Mouse (Mus musculus): ENCODE measurements around the gene Tenm3.

Tenm3 gene

DNA sequence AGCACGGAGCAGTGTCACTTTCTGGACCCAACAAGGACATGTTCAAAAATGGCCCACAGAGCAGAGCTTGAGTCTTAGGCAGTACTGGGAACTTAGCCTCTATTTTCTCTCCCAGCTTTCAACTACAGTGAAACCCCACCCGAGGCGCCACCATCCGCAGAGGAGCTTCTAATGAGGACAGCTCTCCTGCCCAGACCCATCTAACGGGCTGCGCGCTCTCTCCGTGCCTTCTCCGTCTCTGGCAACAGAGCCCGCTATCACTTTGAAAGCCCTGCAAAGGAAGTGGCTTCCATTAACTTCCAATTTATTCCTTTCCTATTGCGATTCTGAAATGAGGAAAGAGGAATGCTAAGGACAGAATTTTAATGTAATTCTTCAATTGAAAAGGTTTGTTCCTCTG is 569.2 kb downstream of the Tenm3 start:
- no peak for DNase-seq (ENCODE audit: low read depth)

GRCm38 (mm10) chr8:48268638-48269037 is 575.1 kb downstream of the Tenm3 start:
- no peak for DNase-seq (ENCODE audit: low read depth)

DNA sequence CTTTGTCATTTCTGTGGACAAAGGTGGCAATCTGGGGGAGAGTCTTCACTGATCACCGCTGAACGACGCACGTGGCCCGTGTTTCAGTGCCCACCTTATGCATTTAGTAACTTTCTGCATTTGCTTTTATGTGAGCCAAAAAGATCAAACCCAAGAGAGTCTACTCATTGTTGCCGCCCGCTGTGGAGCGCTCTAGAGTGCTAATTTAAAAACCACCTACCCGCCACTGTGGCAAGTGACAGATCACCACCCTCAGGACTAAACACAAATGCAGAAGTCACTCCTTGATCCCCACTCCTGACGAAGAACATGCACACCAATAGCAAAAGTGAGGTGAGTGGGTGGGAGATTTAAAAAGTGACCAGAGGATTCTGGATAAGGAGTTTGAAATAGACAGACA is 583.5 kb downstream of the Tenm3 start:
- no peak for DNase-seq (ENCODE audit: low read depth)

DNA sequence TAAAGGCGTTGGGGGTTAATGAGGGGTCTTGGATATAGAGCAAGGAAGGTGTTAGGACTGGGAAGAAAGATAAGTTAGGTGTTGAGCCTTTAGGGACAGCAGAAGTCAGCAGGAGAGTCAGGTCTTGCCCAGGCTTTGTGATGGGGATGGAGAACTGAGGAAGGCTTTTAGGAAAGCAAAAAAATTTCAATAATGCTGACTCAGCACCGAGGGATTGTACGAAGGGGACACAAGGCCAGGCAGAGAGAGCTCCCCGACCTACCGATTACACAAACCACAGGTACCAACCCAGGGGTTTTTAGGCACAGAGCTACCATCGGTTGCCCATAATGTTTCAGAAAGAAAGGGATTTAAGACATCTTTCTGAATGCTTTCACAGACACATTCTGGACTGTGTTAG is 583.9 kb downstream of the Tenm3 start:
- DNase-seq (ENCODE audit: low read depth): no peak

DNA sequence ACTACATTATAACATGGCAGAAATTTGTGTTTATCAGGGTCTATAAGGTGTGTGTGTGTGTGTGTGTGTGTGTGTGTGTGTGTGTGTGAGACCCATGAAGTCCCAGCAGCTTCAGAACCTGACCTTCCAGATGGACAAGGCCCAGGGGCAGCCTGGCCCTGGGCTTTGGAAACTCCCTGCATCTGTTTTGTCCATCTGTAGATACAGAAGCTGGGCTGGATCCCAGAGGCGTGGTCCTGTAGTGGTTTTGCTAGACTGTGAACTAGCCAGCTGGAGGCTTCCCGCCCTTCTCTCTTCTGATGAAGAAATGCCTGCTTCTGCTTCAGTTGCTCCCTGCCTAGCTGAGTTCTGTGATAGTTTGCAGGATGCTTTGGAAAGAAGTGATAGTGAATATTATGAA is 599.9 kb downstream of the Tenm3 start:
- no peak for DNase-seq (ENCODE audit: low read depth)

DNA sequence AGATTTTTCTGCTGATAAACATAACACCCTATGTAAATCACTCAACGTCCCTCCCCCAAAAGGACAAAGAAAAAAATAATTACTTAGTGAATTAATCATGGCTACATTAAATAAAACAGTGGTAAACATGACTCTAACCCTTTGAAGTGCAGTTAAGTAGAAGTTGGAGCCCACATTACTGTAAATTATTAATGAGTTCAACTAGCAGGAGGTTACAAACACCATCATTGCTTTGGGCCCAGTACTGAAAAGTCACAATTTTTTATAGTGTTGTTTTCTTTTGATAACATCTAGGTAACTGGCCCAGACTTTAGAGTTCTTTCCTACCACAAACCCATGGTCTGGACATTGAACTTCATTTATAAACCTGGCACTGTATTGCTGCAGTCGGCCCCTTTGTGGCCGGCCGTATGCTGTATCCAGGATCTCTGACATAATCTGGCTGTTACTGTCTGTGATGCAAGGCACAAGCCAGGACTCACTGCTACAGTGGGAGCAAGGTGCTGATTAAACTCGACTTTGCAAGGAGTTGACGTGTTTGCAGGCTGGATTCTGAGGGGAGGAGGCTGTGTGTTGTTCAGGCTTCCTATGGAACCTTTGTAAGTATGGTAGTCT is 602.7 kb downstream of the Tenm3 start:
- no peak for DNase-seq (ENCODE audit: low read depth)

- DNase-seq (ENCODE audit: low read depth): no peak
These were observed 606.8 kb downstream of the Tenm3 start for GRCm38 (mm10) chr8:48236968-48237367.

GRCm38 (mm10) chr8:48232927-48233326 is 610.8 kb downstream of the Tenm3 start:
- DNase-seq (ENCODE audit: low read depth): no peak

GRCm38 (mm10) chr8:48231882-48232281 is 611.9 kb downstream of the Tenm3 start:
- DNase-seq (ENCODE audit: low read depth): no peak

GRCm38 (mm10) chr8:48231389-48231788 is 612.4 kb downstream of the Tenm3 start:
- DNase-seq (ENCODE audit: low read depth): no peak

- no peak for DNase-seq (ENCODE audit: low read depth)
These were observed 615.1 kb downstream of the Tenm3 start for GRCm38 (mm10) chr8:48228676-48229075.

- DNase-seq (ENCODE audit: low read depth): no peak
These were observed 619.0 kb downstream of the Tenm3 start for GRCm38 (mm10) chr8:48224753-48225152.

GRCm38 (mm10) chr8:48222429-48222769 is 621.4 kb downstream of the Tenm3 start:
- DNase-seq (ENCODE audit: low read depth): peak; percentile 16

DNA sequence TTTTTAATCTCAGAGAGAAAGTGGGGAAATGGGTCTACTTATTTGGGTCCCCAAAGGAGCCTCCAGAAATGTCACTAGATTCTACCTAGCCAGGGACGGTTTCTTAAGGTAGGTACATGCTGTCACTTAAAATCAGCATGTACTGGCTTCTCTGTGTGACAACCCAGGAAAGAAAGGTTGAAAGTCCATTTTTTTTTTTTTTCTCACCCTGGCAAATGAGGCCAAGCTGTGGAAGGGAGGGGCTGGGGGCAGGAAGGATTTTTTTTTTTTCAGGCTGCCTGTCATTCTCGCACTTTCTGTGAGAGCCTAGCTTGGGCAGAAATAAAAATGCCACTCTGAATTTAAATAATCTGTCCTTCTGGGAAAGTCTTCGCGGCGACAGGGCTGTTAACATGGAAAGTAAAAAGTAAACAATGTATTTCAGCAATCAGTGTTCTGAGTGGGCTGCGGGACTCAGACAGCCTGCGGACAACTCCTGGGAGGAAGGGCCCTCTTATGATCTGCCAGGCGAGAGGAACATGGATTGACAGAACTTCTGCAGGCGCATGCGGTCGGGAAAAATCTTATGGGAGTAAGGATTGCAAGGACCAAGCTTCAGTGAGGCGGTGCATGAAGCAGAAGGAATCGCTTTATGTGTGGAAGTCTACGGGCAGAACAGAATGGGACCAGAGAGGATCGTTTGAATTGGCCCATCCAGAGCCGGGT is 621.9 kb downstream of the Tenm3 start:
- DNase-seq (ENCODE audit: low read depth): no peak

GRCm38 (mm10) chr8:48221304-48221703 is 622.4 kb downstream of the Tenm3 start:
- no peak for DNase-seq (ENCODE audit: low read depth)

GRCm38 (mm10) chr8:48220529-48221181 is 623.1 kb downstream of the Tenm3 start:
- DNase-seq (ENCODE audit: low read depth): no peak

GRCm38 (mm10) chr8:48215071-48215501 is 628.7 kb downstream of the Tenm3 start:
- no peak for DNase-seq (ENCODE audit: low read depth)

DNA sequence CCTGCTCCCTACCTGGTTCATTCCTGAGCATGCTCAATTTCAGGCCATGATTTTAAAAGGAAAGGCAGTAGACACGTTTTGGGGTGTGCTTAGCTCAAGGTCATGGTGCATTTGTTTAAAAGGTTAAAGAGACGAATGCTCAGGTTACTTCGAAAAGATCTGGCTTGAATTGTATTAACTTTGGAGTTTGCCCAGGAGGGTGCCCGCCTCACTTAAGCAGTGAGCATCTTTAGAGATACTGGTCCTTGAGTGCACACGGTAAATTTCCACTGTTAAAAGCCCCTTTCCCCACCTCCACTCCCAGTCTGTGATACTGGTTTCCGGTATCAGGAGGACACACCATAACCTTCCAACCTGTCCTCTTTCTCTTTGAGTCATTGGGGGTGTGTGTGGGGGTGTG is 629.4 kb downstream of the Tenm3 start:
- DNase-seq (ENCODE audit: low read depth): no peak

DNA sequence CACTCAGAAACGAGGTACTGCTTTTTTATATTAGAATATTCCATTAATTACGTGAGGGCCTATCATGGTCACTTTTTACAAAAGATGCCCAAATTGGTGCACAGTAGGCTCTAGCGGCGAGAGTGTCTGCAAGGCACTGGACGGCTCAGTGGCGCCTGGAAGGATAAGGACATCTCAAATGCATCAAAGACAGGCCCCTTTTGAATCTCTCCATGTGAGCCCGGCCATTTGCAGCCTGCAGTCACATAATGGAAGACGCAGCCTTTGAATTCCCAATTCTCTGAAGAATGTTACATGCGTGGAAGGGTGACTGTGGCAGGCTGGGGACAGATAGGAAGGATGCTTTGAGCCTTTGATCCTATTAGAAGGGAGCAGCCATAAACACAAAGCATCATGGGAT is 631.8 kb downstream of the Tenm3 start:
- no peak for DNase-seq (ENCODE audit: low read depth)

DNA sequence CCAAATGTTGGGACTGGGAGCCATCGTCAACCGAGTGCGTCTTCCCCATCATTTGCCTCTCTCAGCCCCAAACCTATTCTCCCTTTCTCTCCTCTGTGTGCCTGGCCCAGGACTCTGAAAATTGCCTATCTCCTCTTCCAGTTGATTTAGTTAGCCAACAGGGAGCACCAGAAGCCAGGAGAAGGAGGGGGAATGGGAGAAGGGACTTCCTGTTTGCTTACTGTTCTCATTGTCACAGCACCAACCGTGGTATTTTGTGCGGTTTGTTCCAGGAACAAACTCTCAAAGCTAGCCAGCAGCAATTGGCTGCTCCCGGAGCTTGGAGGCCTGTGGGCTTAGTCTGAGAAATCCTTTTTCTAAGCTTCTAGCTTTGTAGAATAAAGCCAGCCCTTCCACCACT is 636.2 kb downstream of the Tenm3 start:
- no peak for DNase-seq (ENCODE audit: low read depth)

DNA sequence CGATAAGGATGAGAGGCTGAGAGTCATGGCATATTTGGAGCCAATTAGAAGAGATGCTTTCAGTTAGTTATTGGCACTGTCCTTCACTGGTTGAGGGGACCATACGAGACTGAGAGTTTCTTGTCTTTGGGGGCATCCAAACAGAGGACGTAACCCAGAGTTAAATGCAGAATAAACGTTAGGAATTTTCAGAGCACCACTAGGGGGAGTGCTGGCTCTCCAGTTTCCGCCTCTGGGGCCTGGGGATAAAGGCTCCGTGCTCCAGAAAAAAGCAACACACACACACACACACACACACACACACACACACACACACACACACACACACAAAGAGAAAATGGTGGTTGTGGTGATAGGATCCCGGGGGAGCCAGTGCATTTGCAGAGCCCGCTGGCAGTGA is 636.8 kb downstream of the Tenm3 start:
- DNase-seq (ENCODE audit: low read depth): no peak

- no peak for DNase-seq (ENCODE audit: low read depth)
These were observed 638.9 kb downstream of the Tenm3 start for GRCm38 (mm10) chr8:48204838-48205345.

GRCm38 (mm10) chr8:48204114-48204837 is 639.5 kb downstream of the Tenm3 start:
- DNase-seq (ENCODE audit: low read depth): no peak

All from c-Kit-positive CD71-positive TER-119-negative erythroid progenitor cells, embryonic 14.5 days (primary cell).